ENCODE assay signal across 9 mouse cellular contexts in the genomic region with DNA sequence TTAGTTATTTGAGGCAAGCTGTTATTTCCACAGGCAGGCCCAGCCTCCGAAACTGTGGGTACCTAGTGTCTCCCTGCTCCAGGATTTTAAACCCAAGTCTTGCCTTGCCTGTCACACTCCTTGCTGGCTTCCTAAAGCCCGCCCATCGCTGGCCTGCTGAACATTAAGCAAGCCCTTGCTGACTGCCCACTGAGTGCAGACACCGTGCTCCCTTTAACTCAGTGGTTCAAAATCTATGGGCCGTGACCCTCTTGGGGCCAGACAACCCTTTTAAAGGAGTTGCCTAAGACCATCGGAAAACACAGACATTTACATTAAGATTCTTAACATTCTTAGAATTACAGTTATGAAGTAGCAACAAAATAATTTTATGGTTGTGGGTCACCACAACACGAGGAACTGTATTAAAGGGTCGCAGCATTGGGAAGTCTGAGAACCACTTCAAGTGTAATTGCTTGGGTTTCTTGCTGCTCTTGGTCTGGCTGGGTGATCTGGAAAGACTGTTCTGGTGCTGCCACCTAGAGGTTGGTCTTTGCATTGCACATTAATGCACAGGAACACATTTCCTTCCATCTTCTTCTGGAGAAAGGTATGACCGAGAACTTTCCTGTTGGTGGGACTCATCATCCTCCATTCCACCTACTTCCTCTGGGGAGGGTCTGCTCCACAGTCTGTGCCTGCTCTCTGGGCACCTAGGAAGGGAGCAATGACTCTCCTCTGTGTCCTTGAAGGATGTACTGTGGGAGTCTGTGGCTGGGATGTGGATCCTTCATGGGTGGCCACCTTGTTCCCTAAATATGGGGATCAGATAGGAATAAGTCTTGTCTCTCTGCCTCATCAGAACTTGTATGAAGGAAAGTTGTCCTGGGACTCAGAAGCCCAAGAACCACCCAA. TPM values are rescaled to one million over a fixed set of nuclear protein-coding genes. Genes with fewer than 3 reads are reported as not detected.
A peak's percentile ranks its signal among the peaks of the same experiment; 100 is the strongest.
DNase-seq lines count a peak whose midpoint lies in the region; ATAC-seq and TF ChIP-seq lines count a peak whose summit lies in the region.
"Had no signal": no experiment of that assay in that cellular context is flagged by ENCODE, and none has a peak within 500 bp of the region (broad histone marks: within the 10 kb centered on the region; RNA-seq: fewer than 3 reads in every experiment).

No protein-coding gene starts in this region.

- no peak overlapping the region for H3K4me2 ChIP-seq in limb, embryonic 11.5 days (ENCODE audit: low read depth, severe bottlenecking)
- no peak overlapping the region for H3K4me2 ChIP-seq in stomach, postnatal 0 days (replicated peaks; ENCODE audit: low read depth)
- H3K4me2 ChIP-seq: embryonic facial prominence, embryonic 12.5 days had no signal

- ATAC-seq in limb, embryonic 11.5 days (ENCODE audit: insufficient number of reproducible peaks, low FRiP score, low TSS enrichment, low read depth): no peak
- peak; percentile 21; the same call in 1 of the 2 replicates for ATAC-seq in stomach, postnatal 0 days (ENCODE audit: low FRiP score, low TSS enrichment)

- H3K9ac ChIP-seq in limb, embryonic 11.5 days (ENCODE audit: low read length): no peak overlapping the region
- no peak overlapping the region for H3K9ac ChIP-seq in stomach, postnatal 0 days (ENCODE audit: low read length)
- H3K9ac ChIP-seq: embryonic facial prominence, embryonic 12.5 days had no signal

- no peaks in the 10 kb centered on the region for H3K9me3 ChIP-seq in limb, embryonic 11.5 days (ENCODE audit: control insufficient read depth, low read length)
- H3K9me3 ChIP-seq in stomach, postnatal 0 days (ENCODE audit: control insufficient read depth, low read length): no peaks in the 10 kb centered on the region
- H3K9me3 ChIP-seq: embryonic facial prominence, embryonic 12.5 days had no signal

- peak; percentile 85 for DNase-seq in 3T3-L1 (ENCODE audit: low read depth, low spot score)
- DNase-seq in adipocyte (ENCODE audit: low spot score): peak; percentile 88
- peak; percentile 71 for DNase-seq in gastrocnemius, postnatal 14 days
- peak; percentile 86 for DNase-seq in kidney, adult 2 months
- DNase-seq in limb, embryonic 11.5 days (ENCODE audit: low spot score): peak; percentile 90
- DNase-seq in neural tube, embryonic 10.5 days (ENCODE audit: extremely low spot score, low spot score): peak; percentile 84
- peak; percentile 80 for DNase-seq in stomach, postnatal 0 days (ENCODE audit: low spot score)

- intact Hi-C loops in gastrocnemius, postnatal 14 days (cut with DNase I; ENCODE audit: low total_unique reads): loop anchor here (5.0 to 10.0 kb wide), 3 partner anchors 44 to 212 kb away; a partner anchor contains a TSS

- H3K27me3 ChIP-seq in kidney, adult 2 months (replicated peaks; ENCODE audit: control insufficient read depth, insufficient read depth, low read length): no peaks in the 10 kb centered on the region
- H3K27me3 ChIP-seq in limb, embryonic 11.5 days (ENCODE audit: control insufficient read depth, insufficient read depth, low read length): no peaks in the 10 kb centered on the region
- H3K27me3 ChIP-seq in stomach, postnatal 0 days (ENCODE audit: control insufficient read depth, insufficient read depth, low read length): no peaks in the 10 kb centered on the region
- H3K27me3 ChIP-seq: embryonic facial prominence, embryonic 12.5 days had no signal

- no peak overlapping the region for H3K4me3 ChIP-seq in cortical plate, adult 2 months (ENCODE audit: insufficient read depth, low read length)
- no peak overlapping the region for H3K4me3 ChIP-seq in kidney, adult 2 months (ENCODE audit: insufficient read depth, low read depth, low read length)
- no peak overlapping the region for H3K4me3 ChIP-seq in limb, embryonic 11.5 days (ENCODE audit: low read depth, low read length)
- no peak overlapping the region for H3K4me3 ChIP-seq in stomach, postnatal 0 days (ENCODE audit: low read depth, low read length)
- H3K4me3 ChIP-seq: embryonic facial prominence, embryonic 12.5 days had no signal

- TF ChIP-seq POLR2A in cortical plate, adult 2 months (IDR thresholded peaks at IDR 0.05; ENCODE audit: extremely low read depth, insufficient read depth, low read length): no peak
- TF ChIP-seq POLR2A in kidney, adult 2 months (IDR thresholded peaks at IDR 0.05; ENCODE audit: low read depth, low read length): no peak

- H3K4me1 ChIP-seq in cortical plate, adult 2 months (ENCODE audit: control insufficient read depth, insufficient read depth, low read length): no peaks in the 10 kb centered on the region
- H3K4me1 ChIP-seq in kidney, adult 2 months (ENCODE audit: control insufficient read depth, insufficient read depth, low read length): no peaks in the 10 kb centered on the region
- H3K4me1 ChIP-seq in limb, embryonic 11.5 days (ENCODE audit: control insufficient read depth, insufficient read depth, low read length): no peaks in the 10 kb centered on the region
- no peaks in the 10 kb centered on the region for H3K4me1 ChIP-seq in stomach, postnatal 0 days (replicated peaks; ENCODE audit: control insufficient read depth, insufficient read depth)
- H3K4me1 ChIP-seq: embryonic facial prominence, embryonic 12.5 days had no signal

- peak; percentile 94 for TF ChIP-seq CTCF in cortical plate, adult 2 months (IDR thresholded peaks at IDR 0.05; ENCODE audit: extremely low read depth, insufficient read depth, low read length)
- TF ChIP-seq CTCF in kidney, adult 2 months (conservative IDR thresholded peaks at IDR 0.05; ENCODE audit: insufficient read depth, insufficient read length, low read depth, low read length): peak; percentile 89
- peak; percentile 97 for TF ChIP-seq CTCF in stomach, postnatal 0 days (IDR thresholded peaks at IDR 0.05; ENCODE audit: low read depth)

- 34% methylated on average over 9 of the region's 9 CpGs for WGBS in kidney, adult 2 months
- 61% methylated on average over 9 of the region's 9 CpGs for WGBS in limb, embryonic 11.5 days
- 52% methylated on average over 9 of the region's 9 CpGs for WGBS in stomach, postnatal 0 days

- H3K27ac ChIP-seq in cortical plate, adult 2 months (ENCODE audit: insufficient read depth, low read length): no peak overlapping the region
- no peak overlapping the region for H3K27ac ChIP-seq in kidney, adult 2 months (ENCODE audit: insufficient read depth, low read depth, low read length)
- no peak overlapping the region for H3K27ac ChIP-seq in limb, embryonic 11.5 days (replicated peaks; ENCODE audit: low read depth, low read length)
- H3K27ac ChIP-seq in stomach, postnatal 0 days (replicated peaks): no peak overlapping the region
- H3K27ac ChIP-seq: embryonic facial prominence, embryonic 12.5 days had no signal

- TF ChIP-seq EP300 in stomach, postnatal 0 days (optimal IDR thresholded peaks at IDR 0.05): no peak

- H3K36me3 ChIP-seq in kidney, adult 2 months (ENCODE audit: control insufficient read depth, insufficient read depth, low read length): no peaks in the 10 kb centered on the region
- no peaks in the 10 kb centered on the region for H3K36me3 ChIP-seq in limb, embryonic 11.5 days (ENCODE audit: control insufficient read depth, insufficient read depth, low read length)
- H3K36me3 ChIP-seq in stomach, postnatal 0 days (ENCODE audit: control insufficient read depth, insufficient read depth, low read length): no peaks in the 10 kb centered on the region
- H3K36me3 ChIP-seq: embryonic facial prominence, embryonic 12.5 days had no signal

RNA-seq across cellular contexts. Expression of a gene that starts 31.0 kb away (rescaled TPM):
- 43.7 and 44.6 TPM in 2 replicates for polyA plus RNA-seq in cortical plate, adult 2 months (2012; rRNA removed)
- 100 to 1,000 TPM; 103 to 108 TPM for total RNA-seq in gastrocnemius, postnatal 14 days (2021)
- polyA plus RNA-seq in kidney, adult 2 months (2012; rRNA removed): 27.0 and 41.2 TPM in 2 replicates
- 256 and 281 TPM in 2 replicates for polyA plus RNA-seq in limb, embryonic 11.5 days (2014; fragmentation: Nextera tagmentation; extraction: Ambion mirVana)
- 70.2 and 70.3 TPM in 2 replicates for polyA plus RNA-seq in stomach, postnatal 0 days (2015; fragmentation: Nextera tagmentation; extraction: Ambion mirVana)

RNA-seq across cellular contexts. Expression of a gene that starts 31.4 kb away (rescaled TPM):
- polyA plus RNA-seq in cortical plate, adult 2 months (2012; rRNA removed): 14.3 and 16.0 TPM in 2 replicates
- total RNA-seq in gastrocnemius, postnatal 14 days (2021): 10 to 100 TPM; 40.4 to 60.3 TPM
- 124 and 164 TPM in 2 replicates for polyA plus RNA-seq in kidney, adult 2 months (2012; rRNA removed)
- polyA plus RNA-seq in limb, embryonic 11.5 days (2014; fragmentation: Nextera tagmentation; extraction: Ambion mirVana): 32.4 and 36.1 TPM in 2 replicates
- polyA plus RNA-seq in stomach, postnatal 0 days (2015; fragmentation: Nextera tagmentation; extraction: Ambion mirVana): 14.6 and 14.9 TPM in 2 replicates
